Mouse (Mus musculus): ENCODE results near the gene Slc25a31.

Gene Slc25a31

DNA sequence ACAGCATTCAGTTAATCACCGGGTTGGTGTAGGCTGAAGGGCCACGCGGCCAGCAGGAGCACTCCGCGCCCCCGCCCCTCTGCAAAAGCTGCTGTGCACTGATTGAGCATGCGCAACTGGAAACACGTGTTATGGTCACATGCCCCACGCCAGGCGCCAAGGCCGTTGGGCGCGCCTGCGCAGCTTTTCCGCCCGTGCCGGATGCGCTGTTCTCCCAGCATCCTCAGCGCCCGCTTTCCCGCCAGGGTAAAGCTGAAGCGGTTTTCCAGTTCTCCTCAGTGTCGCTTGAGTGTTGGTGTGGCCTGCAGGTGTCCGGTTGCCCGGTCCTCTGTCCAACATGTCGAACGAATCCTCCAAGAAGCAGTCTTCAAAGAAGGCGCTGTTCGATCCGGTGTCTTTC is at the start of gene Slc25a31:
Gene Slc25a31, plus strand, starts transcription at position 201 of the 400 bp plus-strand sequence.
- no peak for DNase-seq (ENCODE audit: low read depth, low spot score)

DNA sequence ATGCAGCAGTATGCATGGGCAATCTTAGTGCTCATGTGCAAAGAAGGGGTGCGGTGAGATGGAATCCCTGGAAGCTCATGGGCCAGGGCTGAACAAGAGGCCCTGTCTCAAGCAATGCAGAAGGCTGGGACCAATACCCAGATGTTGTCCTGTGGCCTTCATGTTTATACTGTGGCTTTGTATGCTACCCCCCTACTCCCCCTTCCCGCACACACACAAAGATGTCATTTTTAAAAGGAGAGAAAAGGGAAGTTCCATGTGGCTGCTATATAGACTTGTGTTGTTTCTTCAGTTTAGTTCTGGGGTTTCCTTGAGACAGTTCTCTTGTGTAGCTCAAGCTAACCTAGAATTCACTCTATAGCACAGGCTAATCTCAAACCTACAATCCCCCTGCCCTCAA is 48.4 kb upstream of the Slc25a31 start:
- no peak for DNase-seq (ENCODE audit: low read depth, low spot score)

DNA sequence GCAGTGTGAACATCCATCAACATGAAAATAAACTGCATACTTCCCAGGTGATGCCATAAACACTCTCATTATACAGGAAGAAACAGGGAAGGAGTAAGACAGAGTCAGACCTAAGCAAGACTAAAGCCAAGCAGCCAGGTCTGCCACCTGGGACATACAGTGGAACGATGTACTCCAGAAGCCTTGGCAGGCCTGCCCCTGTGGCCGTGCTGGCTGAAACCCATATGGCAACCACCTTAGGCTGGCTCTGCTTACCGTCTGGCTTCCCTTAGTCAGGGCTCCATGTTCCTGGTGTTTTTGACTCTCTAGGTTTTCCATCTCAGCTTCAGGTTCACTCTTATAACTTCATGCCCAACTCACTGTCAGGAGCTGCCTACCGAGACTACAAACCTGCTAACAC is 42.5 kb upstream of the Slc25a31 start:
- no peak for DNase-seq (ENCODE audit: low read depth, low spot score)

DNA sequence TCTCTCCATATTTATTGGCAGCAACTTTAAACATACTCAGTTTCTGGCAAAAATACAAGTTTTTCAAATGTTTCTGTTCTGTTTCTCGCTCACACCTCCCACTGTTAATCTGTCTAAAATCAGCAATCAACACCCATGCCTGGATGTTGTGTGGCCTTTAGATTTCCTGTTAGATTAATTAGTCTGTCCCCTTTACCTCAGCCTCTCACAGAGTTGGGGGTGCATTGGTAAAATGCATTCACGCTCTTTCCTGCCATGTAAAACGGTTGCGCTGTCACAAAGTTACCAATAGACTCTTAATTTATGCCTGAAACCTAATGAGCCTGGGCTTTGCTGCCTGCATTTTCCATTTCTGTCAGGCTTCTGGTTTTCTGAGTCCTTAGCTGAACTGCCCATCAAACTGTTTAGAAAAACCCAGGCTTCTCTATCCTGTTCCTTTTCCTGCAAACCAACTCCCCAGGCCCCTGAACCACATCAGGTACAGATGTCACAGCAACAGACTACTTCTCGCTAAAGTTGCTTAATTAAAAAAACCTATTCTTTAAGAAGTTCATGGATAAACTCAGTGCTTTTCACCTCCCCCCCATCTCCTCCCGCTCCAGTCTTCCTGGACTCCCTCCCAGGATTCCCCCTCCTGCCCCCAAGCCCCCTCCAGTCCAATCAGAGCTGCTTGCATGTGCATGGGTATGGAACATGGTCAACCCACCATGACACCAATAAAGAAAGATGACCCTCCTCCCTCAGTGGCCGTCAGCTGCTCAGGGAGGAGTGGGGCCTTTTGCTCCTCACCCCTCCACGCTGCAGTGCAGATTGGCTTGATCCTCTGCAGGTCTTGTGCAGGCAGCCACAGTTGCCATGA is 41.6 kb upstream of the Slc25a31 start:
- no peak for DNase-seq (ENCODE audit: low read depth, low spot score)

DNA sequence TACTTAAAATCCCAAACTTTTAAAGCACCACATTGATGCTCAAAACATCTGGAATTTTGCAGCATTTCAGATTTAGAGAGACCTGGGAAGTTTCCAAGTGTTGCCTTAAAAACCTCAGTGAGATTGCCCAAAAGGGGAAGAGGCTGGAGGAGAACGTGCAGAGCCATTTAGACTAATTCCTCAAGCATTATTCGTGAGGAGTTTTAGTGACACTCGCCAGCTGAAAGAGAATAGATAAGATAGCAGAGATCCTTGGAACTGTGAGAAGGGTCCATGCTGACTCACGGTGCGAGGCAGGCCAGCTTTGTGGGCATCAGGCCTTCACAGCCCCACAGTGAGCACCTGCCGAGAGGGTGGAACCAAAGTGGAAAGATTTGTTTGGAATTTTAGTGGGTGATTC is 39.8 kb upstream of the Slc25a31 start:
- DNase-seq (ENCODE audit: low read depth, low spot score), result no peak

DNA sequence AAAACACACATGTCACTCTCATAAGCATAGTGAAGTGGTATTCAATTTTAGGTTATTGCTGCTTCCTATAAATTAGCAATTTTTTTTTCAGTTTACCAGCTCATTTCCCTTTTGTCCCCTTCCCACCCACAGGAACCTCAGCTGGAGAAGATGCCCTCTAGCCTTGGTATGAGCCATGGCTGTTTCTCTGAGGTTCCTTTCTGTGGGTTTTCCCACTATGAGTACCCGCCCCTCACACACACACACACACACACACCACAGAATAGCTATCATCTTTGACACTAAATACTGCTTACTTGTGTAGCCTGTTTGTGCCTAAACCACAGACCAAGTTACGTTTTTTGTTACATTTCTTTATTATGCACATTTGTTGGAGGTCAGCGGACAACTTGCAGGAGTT is 39.3 kb upstream of the Slc25a31 start:
- no peak for DNase-seq (ENCODE audit: low read depth, low spot score)

DNA sequence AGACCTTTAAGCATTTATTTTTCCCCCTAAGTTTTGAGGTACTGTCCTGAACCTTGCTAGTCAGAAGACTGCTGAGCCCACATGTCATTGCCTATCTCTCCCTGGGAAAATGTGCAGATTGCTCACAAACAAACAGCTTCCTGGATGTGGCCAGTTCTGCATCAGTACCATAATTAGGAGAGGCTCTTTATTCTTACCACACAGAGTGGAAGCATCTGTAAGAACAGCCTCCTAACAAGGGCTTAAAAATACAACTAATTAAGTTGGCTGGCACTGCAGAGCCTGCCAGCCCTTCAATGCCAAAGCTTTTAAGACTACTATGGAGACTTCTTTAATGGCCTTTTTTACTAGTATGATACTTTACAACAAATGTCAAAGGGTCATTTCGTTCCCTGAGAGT is 35.1 kb upstream of the Slc25a31 start:
- DNase-seq (ENCODE audit: low read depth, low spot score), result no peak

DNA sequence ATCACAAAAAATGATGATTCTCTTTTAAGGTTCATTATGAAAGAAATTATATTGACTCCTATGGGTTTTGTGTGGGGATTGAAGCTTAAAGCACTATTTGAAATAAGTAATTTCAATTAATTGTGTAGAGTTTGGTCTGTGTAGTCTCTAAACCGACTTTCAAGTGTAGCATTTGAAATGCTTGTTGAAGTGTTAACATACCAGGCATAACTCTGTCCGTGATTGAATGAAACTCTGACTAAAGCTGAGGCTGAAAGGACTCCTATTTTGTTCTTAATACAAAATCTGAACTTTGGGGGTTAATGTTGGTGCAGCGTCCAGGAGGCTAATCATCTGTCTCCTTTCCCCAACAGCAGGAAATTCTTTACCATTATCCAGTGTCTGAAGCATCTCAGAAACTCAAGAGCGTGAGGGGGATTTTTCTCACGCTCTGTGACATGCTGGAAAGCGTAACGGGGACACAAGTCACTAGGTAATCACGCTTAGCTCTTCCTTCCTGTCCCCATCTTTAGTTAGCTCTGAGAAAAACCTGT is 33.7 kb upstream of the Slc25a31 start:
- no peak for DNase-seq (ENCODE audit: low read depth, low spot score)

DNA sequence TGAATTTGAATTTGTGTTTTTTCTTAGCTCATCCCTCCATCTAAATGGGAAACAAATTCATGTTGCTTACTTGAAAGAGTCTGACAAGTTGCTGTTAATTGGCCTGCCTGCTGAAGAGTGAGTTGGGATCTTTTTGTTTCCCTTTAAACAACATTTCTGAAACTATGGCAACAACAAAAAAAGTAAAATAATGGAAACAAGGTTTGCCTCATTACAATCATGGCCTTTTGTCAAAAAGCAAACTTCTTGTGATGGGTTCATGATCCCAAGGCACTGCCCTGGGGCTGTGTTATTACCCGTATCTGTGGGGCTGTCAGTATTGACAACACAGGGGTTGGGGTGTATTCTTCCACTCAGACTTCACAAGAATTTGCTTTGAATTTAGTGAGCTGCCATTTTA is 29.8 kb upstream of the Slc25a31 start:
- no peak for DNase-seq (ENCODE audit: low read depth, low spot score)

DNA sequence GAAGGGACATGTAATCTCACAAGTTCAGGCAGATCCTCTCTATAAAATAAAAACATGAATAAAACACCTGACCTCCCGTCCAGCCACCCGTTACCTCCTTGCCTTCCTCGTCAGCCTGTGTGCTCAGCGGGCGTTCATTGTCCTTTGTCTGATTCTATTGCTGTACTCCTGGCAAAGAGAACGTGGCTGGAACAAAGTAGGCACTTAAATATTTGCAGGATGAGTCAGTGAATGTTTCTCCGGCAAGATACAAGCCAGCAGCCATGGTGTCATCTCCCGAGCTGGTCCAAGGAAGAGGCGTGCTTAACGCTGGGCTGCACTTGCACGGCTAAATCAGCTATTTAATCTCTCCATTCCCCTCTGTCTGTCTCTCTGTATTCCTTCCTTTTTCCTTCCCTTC is 26.3 kb upstream of the Slc25a31 start:
- no peak for DNase-seq (ENCODE audit: low read depth, low spot score)

DNA sequence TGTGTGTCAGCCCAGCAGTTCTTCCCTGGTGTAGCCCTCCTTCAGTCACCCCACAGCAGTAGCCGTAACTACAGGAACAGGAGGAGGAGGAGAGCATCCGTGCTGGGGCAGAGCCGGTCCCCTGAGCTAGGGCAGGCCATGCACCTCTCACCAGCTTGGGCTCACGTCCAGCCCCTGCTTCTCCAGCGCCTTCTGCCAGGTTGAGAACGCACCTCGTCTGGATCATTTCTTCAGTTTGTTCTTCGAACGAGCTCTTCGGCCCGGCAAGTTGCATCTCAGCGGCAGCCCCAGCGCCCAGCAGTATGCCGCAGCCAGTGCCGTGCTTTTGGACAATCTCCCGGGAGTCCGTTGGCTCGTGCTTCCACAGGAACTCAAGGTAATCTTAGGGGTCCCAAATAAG is 25.5 kb upstream of the Slc25a31 start:
- no peak for DNase-seq (ENCODE audit: low read depth, low spot score)

DNA sequence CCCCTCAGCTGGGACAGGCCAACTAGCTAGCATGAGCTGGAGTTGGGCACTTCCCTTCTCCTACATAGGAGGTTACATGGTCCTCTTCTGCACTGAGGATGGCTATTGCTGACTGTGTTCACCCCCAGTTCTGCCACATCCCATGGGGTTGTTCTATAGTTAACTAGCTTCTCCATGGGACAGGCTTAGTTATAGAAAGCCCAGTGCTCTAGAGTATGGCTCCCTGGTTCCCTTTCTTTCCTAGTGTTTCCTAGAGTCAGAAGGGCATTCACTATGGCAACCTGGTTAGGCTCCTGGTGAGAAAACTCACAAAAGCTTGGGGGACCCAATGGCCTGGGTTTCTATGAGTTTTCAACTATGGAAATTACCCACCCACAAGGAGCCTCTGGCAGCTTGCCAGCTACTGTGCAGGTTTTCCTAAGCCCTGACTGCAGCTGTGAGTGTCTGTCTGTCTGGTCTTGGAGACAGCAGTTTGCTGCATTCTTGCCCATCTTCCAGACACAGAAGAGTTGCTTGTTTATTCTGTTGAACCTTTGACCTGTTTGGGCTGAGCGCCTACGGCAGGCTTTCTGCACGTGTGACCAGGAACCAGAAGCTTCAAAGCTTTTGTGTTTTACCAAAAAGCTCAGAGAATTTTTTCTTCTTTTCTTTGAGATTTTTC is 22.7 kb upstream of the Slc25a31 start:
- DNase-seq (ENCODE audit: low read depth, low spot score), result peak; percentile 15

DNA sequence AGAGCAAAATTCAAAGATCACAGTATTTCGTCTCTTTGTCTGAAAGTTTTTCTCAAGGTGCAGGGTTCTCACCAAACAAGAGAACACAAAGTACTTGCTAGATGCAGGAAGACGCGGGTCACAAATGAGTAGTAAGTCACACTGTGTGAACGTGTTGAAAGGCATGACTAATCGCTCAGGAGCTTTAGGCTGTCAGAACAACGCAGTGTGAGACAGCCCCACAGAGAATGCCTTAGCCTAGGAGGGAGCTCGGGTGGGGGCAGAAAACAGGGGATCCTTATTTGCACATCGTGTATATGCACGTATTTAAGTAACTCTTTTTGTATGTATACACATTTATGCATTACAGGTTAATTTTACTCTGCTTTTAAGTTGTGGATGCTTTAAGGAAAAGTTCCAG is 21.8 kb upstream of the Slc25a31 start:
- DNase-seq (ENCODE audit: low read depth, low spot score), result no peak

DNA sequence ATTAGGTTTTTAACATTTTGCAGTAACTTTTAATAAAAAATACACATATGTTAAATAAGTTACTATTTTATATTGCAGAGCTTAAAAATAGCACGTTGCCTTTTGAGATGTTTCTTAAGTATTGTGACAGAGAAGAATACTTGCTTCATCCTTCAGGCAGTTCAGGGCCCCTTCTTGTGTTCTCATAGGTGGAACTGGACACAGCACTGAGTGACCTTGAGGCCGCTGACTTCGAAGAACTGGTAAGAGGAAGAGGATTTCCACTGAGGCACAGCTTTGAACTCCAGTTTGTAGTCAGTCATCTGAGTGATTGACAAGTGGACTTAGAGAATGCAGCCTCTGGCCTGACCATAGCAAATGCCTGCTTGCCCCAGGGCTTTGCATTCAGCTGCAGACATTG is 21.1 kb upstream of the Slc25a31 start:
- DNase-seq (ENCODE audit: low read depth, low spot score), result no peak

DNA sequence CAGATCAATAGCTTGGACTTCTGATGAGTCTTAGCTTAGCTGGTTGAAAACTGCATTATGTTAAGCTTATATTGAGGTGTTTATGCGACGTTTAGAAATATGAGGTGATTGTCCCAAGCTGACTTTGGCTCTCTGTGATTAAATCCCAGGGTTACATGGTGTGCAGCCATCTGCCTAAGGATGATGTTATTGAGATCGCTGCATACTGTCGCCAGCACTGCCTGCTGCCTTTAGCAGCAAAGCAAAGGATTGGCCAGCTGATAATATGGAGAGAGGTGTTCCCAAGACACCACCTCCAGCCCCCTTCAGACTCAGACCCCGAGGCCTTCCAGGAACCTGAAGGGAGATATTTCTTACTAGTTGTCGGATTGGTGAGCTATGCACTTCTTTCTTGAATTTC is 17.1 kb upstream of the Slc25a31 start:
- no peak for DNase-seq (ENCODE audit: low read depth, low spot score)

DNA sequence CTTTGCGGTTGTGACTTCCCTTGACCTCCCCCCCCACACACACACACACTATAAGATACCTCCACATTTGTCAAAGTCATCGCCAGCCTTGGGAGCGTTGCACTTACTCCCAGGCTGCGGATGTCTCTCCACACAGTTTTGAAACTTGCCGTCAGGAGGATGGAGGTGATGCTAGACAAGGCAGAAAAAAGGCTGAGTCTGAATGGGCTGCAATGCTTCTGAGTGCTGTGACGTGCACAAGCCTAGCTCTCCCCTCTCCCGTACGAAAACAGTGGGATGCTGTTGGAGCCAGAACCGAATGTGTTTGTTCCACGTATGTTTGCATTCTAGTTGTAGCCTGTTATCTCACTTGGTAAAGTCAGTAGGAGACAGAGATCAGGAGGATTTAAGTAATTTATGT is 15.2 kb upstream of the Slc25a31 start:
- DNase-seq (ENCODE audit: low read depth, low spot score), result no peak

DNA sequence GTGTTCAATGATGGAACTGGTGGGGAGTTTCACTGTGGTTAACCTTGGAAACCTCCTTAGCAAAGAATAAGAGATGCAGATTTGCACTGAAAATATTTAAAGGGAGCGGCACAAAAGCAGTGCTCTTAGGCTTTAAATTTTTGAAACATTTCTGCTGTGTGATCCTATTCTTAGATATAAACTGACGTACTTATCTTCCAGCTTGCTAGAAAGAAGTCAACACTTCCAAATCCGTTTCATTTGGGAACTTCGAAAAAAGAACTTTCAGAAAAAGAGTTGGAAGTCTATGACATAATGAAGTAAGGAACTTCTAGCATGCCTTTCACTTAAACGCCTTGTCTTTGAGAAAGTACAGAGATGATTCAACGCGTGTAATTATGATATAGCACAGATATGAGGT is 14.7 kb upstream of the Slc25a31 start:
- DNase-seq (ENCODE audit: low read depth, low spot score), result no peak

DNA sequence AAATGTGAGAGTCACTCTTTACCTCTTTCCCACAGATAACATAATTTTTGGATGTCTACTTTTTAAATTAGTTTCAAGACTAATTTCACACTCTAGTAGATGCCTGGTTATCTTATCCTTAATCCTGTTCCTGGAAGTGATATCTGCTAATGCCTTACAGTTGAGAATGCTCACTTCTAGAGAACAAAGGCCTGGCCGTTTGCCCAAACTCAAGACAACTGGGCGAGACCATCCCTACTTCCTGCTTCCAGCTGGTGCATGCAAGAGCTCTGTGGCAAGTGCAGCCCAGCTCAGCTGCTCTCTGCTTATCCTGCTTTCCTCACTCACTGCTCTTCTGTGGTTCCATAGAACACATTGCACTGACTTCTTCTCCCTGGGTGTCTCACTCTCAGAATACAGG is 14.2 kb upstream of the Slc25a31 start:
- no peak for DNase-seq (ENCODE audit: low read depth, low spot score)

DNA sequence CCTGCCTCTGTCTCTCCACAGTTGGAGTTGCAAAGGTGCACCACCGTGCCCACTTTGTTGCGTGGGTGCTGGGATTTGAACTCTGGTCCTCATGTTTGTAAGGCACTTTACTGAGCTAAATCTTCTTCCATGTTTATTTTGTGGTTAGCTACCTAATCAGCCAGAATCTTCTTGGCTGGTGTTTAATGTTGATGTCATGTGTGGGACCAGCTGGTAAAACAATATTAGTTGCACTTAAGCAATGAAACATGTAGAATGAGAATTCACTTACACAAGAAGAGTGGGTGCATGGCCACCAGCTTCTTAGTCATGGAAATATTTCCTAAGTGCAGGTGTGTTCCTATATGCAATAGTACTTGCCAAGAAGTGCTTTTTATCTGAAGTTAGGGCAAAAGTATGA is 13.5 kb upstream of the Slc25a31 start:
- no peak for DNase-seq (ENCODE audit: low read depth, low spot score)

DNA sequence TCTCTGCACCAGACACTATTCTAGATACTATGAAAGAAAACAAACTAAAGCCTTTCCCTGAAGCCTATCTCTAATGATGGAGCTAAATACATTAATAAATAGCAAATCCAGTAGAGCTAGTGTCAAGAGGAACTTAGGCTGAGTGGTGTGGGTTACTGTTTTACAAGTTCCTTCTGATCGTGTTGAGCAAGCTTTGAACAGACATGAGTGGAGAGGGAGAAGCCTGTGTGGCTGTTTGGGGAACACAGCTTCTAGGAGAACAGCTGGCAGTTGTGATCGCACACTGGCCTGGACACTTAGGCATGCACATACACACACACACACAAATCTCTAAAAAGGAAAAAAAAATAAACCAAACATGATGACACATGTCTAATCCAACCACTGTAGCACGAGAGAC is 9.8 kb upstream of the Slc25a31 start:
- no peak for DNase-seq (ENCODE audit: low read depth, low spot score)

DNA sequence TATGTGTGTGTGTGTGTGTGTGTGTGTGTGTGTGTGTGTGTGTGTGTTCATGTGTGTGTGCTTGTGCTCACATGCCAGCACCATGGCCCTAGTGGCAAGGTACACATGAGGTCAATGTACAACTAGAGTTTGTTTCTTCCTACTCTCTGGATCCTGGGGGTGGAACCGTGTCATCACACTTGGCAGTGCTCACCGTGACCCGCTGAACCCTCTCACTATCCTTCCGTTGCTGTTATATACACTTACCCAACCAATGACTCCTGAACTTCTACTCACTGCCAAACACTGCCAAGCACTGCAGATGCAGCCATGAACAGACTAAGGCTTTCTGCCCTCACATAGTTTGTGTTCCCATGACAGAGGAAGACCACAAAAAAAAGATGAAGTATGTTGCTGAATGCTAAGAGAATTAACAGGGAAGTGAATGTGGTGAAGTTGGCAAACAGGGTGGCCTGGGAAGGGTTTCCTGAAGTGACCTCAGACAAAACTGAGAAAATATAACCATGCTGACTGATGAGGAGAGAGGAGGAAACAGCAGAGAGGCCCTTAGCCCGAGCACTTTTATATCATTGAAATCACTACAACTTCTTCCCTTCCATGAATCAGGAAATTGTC is 3.7 kb upstream of the Slc25a31 start:
- DNase-seq (ENCODE audit: low read depth, low spot score), result no peak

DNA sequence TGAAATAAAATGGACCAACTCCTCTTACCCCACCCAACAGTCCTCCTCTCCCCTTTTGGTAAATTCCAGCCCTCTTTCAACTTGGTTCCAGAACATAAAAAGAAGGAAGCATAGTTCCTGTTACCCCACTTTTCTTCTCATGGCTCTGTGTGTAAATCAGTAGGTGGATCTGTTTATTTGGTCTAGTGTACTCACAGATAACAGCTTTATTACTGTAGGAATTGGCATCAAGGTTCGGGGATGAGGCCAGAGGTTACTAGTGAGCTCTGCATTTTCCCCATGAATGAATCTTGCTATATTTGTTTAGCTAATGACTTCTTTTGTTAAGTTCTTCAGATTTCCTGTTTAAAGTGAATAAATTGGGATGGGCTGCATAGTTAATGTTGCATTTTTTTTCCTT is 7.4 kb downstream of the Slc25a31 start:
- DNase-seq (ENCODE audit: low read depth, low spot score), result no peak

DNA sequence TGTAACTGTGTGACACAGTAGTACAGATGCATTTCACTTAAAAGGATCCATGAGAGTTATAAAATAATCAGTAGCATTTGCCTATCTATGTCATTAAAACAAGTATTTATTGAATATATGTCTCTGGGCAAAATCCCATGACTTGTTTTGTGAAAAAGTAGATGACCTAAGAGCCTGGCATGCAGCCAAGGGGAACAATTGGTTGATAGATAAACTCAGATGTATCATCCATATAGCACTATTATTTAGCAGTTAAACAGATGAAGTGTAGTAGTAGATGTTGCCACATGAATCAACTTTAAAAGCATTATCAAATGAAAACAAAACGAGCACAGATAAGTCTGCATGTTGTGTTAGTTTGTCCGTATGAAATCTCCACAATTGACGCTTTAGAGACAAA is 10.4 kb downstream of the Slc25a31 start:
- DNase-seq (ENCODE audit: low read depth, low spot score), result no peak

Data from CD4-positive, CD25-positive, alpha-beta regulatory T cell, adult 2 months (primary cell).